Mouse (Mus musculus) mesoderm, embryonic 11.5 days (tissue): ENCODE results near the gene Gm3526.
"Not testable (repeated sequence)": the region's sequence is repeated elsewhere in the genome, so short reads cannot be mapped to it uniquely, and the experiment has no call there.

Experiments used
- DNase-seq: peaks from one replicate; pipeline ENCODE4 v3.0.0-alpha.2; 2012; ENCODE audit warnings: low read depth, low spot score

Gm3526 gene

GRCm38 (mm10) chr14:5260480-5260879, at the start of gene Gm3526:
Gene Gm3526, minus strand, starts transcription at chr14:5260580.
- not testable (repeated sequence) for DNase-seq
